Mouse (Mus musculus) forebrain, embryonic 16.5 days (tissue): ENCODE results near the gene Sarnp. TPM values are rescaled to one million over a fixed set of nuclear protein-coding genes. Genes with fewer than 3 reads are reported as not detected.

Experiments
- ATAC-seq: fragments of 200-750 bp; cut with Nextera tagmentation; 2 replicates; pipeline ENCODE4 v1.8.0; 2017; ENCODE audit warnings: mild to moderate bottlenecking, moderate library complexity
- H3K27ac ChIP-seq: fragments of 300-500 bp; sonication (generic); 2 replicates; pipeline ENCODE4 v1.5.1; 2014; ENCODE audit warnings: low read length, control low read depth
- H3K27me3 ChIP-seq: fragments of 300-500 bp; sonication (generic); replicated peaks from 2 replicates; pipeline ENCODE4 v1.6.1; 2014; ENCODE audit warnings: low read length; ENCODE audit not compliant: control insufficient read depth, insufficient read depth
- H3K36me3 ChIP-seq: fragments of 300-500 bp; sonication (generic); 2 replicates; pipeline ENCODE4 v1.6.1; 2014; ENCODE audit not compliant: control insufficient read depth, insufficient read depth
- H3K4me1 ChIP-seq: fragments of 300-500 bp; sonication (generic); replicated peaks from 2 replicates; pipeline ENCODE4 v1.6.1; 2014; ENCODE audit warnings: low read length; ENCODE audit not compliant: control insufficient read depth, insufficient read depth
- H3K4me2 ChIP-seq: fragments of 300-500 bp; sonication (generic); 2 replicates; pipeline ENCODE4 v1.6.1; 2014; ENCODE audit warnings: mild to moderate bottlenecking, low read length, control low read depth
- H3K4me3 ChIP-seq: fragments of 300-500 bp; sonication (generic); replicated peaks from 2 replicates; pipeline ENCODE4 v1.5.1; 2014; ENCODE audit warnings: mild to moderate bottlenecking, low read length, control low read depth
- H3K9ac ChIP-seq: fragments of 300-500 bp; sonication (generic); replicated peaks from 2 replicates; pipeline ENCODE4 v1.6.1; 2014; ENCODE audit warnings: low read depth, low read length, control low read depth
- H3K9me3 ChIP-seq: fragments of 300-500 bp; sonication (generic); 2 replicates; pipeline ENCODE4 v1.6.1; 2016; ENCODE audit warnings: low read length; ENCODE audit not compliant: control insufficient read depth
- WGBS: fragments of 180-500 bp; shearing (Covaris S2); extraction: QIAGEN DNeasy Blood & Tissue Kit; methylation state at CpG from one replicate; pipeline ENCODE4 v1.1.7; 2014; 5-methylcytosine and 5-hydroxymethylcytosine counted together
- polyA plus RNA-seq: library from polyadenylated mRNA; unstranded; fragments of >200 nt; fragmentation: Nextera tagmentation; extraction: Ambion mirVana; gene quantifications from 2 replicates; pipeline ENCODE4 v1.2.1, GENCODE M21; 2015

Gene Sarnp
- polyA plus RNA-seq, 1 experiment from 2014 or later, result 194 TPM

DNA sequence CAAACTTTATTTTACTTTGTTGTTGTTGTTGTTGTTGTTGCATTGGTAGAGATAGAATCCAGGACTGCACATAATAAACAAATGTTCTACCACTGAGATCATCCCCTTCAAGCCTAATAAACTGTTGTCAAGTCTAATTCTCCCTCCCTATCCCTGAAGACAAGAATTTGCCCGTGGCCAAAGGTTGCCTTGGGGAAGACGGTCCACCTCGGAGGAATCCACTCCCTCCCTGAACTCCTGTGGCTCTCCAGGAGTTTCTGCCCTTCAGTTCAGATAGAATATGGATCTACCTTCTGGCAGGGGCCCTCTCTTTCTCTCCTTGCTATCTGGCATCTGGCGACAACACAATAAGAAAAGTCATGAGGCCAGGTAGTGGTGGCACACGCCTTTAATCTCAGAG lies 87.7 kb downstream of the Sarnp start:
- Histone ChIP-seq H3K27me3 (no peaks in the 10 kb centered on the region), H3K4me2 (no peak overlapping the region), H3K4me1 (peaks cover 8% of the 10 kb centered on the region), H3K4me3 (no peak overlapping the region), H3K9ac (no peak overlapping the region), H3K36me3 (no peaks in the 10 kb centered on the region), H3K27ac (no peak overlapping the region), H3K9me3 (no peaks in the 10 kb centered on the region)
- WGBS, result 77% methylated on average over 5 of the region's 5 CpGs
- no peak for ATAC-seq

GRCm38 (mm10) chr10:128908778-128909448 lies 91.8 kb downstream of the Sarnp start:
- Histone ChIP-seq H3K4me1 (peaks cover 15% of the 10 kb centered on the region), H3K36me3 (no peaks in the 10 kb centered on the region), H3K27ac (no peak overlapping the region), H3K9me3 (no peaks in the 10 kb centered on the region), H3K4me3 (peak overlapping the region; percentile 75), H3K9ac (peak overlapping the region; percentile 84), H3K4me2 (peak overlapping the region; percentile 78), H3K27me3 (no peaks in the 10 kb centered on the region)
- no peak; the same call in 1 of the 2 replicates for ATAC-seq
- 61% methylated on average over 13 of the region's 13 CpGs for WGBS

DNA sequence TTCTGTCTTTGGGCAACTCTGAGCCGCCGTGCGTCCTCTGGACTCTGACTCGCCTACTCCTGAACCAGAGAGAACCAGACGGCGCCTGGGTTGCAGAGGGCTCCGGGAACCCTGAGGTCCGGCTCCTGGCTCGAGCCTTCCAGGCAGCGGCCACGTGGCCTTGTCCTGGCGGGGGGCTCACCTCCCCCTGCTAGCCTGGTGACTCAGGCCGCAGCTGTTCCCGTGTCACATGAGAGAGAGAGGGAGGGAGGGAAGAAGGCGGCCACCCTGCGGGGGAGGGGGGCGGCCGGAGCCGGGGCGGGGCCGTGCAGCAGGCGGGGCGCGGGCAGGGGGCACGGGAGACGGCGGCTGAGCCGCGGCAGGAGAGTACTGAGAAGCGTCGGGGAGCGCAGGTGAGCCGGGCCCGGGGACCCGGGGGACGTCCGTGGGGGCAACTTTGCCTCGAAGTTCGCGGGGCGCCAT lies 92.5 kb downstream of the Sarnp start:
- no peaks in the 10 kb centered on the region for H3K9me3 ChIP-seq
- H3K4me2 ChIP-seq, result peak overlapping the region; percentile 78
- no peaks in the 10 kb centered on the region for H3K27me3 ChIP-seq
- no peaks in the 10 kb centered on the region for H3K36me3 ChIP-seq
- peak overlapping the region; percentile 28; the same call in 1 of the 2 replicates for H3K27ac ChIP-seq
- H3K4me3 ChIP-seq, result peak overlapping the region; percentile 75
- peaks cover 15% of the 10 kb centered on the region for H3K4me1 ChIP-seq
- under 1% methylated on average over 39 of the region's 41 CpGs for WGBS
- peak; percentile 60 for ATAC-seq
- peak overlapping the region; percentile 84 for H3K9ac ChIP-seq

DNA sequence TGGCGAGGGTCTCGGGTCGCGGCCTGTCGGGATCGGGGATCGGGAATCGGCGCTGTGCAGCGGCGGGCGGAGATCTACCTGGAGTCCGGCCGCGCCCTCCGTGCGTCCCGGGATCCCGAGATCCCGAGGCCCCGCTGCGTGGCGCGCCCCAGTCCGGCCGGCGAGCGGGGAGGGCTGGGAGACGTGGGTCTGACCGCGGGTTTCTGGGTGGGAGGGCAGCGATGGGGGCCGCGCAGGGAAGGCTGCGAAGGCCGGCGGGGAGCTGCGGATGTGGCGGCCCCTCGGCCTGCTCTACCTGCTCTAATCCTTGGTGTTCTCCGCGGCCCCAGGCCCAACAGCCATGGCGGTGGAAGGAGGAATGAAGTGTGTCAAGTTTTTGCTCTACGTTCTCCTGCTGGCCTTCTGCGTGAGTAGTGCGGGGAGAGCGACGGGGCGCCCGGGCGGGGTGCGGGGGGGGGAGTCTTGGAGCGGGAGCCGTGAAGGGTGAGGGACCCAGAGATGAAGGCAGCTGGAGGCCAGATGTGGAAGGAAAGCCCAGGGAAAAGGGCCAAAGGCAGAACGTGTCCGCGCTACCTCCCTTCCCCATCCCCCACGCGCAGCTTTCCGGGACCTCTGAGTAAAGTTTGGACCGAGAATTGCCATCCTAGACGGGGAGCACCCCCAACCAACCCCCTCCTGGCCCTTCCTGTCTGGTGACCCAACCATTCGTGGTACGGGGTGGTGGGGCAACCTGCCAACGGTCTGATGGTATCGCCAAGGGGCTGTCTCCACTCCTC lies 93.1 kb downstream of the Sarnp start:
- ATAC-seq, result peak; percentile 25
- 1% methylated on average over 60 of the region's 66 CpGs for WGBS
- Histone ChIP-seq H3K4me3 (peak overlapping the region; percentile 75), H3K4me1 (peaks cover 15% of the 10 kb centered on the region), H3K4me2 (peak overlapping the region; percentile 78), H3K27ac (peak overlapping the region; percentile 28; the same call in 1 of the 2 replicates), H3K9ac (peak overlapping the region; percentile 84), H3K36me3 (no peaks in the 10 kb centered on the region), H3K9me3 (no peaks in the 10 kb centered on the region), H3K27me3 (no peaks in the 10 kb centered on the region)

DNA sequence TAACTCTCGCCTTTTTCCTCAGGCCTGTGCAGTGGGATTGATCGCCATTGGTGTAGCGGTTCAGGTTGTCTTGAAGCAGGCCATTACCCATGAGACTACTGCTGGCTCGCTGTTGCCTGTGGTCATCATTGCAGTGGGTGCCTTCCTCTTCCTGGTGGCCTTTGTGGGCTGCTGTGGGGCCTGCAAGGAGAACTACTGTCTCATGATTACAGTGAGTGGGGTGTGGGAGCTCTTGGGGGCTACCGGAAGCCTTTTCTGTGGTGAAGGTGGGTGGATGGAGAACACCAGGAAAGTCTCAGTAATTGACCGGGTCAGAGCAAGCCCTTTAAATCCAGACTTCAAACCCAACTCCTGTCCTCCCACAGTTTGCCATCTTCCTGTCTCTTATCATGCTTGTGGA lies 94.3 kb downstream of the Sarnp start:
- H3K27ac ChIP-seq, result no peak overlapping the region
- no peak overlapping the region for H3K4me3 ChIP-seq
- H3K27me3 ChIP-seq, result no peaks in the 10 kb centered on the region
- no peak for ATAC-seq
- H3K9ac ChIP-seq, result no peak overlapping the region
- no peaks in the 10 kb centered on the region for H3K9me3 ChIP-seq
- peaks cover 15% of the 10 kb centered on the region for H3K4me1 ChIP-seq
- no peaks in the 10 kb centered on the region for H3K36me3 ChIP-seq
- WGBS, result 92% methylated on average over 6 of the region's 6 CpGs
- H3K4me2 ChIP-seq, result no peak overlapping the region

DNA sequence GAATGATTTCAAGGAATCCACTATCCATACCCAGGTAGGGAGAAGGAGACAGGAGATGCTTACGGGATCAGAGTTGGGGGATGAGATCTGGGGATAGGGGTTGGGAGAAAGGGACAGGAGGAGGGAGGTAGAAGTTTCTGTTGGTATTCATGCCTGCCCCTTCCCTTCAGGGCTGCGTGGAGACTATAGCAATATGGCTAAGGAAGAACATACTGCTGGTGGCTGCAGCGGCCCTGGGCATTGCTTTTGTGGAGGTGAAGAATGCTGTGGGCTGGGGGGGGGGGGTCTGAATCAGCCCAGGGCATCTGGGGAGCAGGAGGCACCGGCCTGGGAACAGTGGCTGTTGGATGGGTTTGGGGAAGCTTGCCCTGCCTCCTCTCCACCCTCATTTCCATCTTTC lies 95.1 kb downstream of the Sarnp start:
- no peak overlapping the region for H3K4me3 ChIP-seq
- no peaks in the 10 kb centered on the region for H3K36me3 ChIP-seq
- ATAC-seq, result no peak
- no peaks in the 10 kb centered on the region for H3K27me3 ChIP-seq
- H3K27ac ChIP-seq, result no peak overlapping the region
- H3K4me1 ChIP-seq, result peaks cover 15% of the 10 kb centered on the region
- H3K9ac ChIP-seq, result no peak overlapping the region
- no peak overlapping the region for H3K4me2 ChIP-seq
- WGBS, result 77% methylated on average over 4 of the region's 4 CpGs
- no peaks in the 10 kb centered on the region for H3K9me3 ChIP-seq

DNA sequence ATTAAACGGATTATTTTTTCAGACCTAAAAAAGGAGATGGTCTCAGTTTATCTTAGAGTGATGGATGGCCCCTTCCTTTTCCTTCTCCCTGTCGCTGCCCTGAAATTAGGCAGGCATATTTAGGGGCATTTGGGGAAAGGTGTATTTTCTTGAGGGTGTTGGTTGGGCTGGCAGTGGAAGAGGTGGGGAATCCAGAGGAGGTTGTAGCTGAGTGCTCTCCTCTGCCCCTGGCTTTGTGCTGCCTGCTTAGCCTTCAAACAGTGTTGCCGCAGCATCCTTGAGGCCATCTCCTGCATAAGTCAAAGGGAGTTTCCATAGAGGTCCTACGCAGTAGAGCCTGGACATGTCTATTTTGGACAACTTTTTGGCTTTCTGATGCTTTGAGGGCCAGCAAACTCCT lies 95.7 kb downstream of the Sarnp start:
- Histone ChIP-seq H3K9ac (no peak overlapping the region), H3K27me3 (no peaks in the 10 kb centered on the region), H3K4me3 (no peak overlapping the region), H3K9me3 (no peaks in the 10 kb centered on the region), H3K27ac (no peak overlapping the region), H3K4me2 (no peak overlapping the region), H3K4me1 (peaks cover 15% of the 10 kb centered on the region), H3K36me3 (no peaks in the 10 kb centered on the region)
- 82% methylated on average over 4 of the region's 4 CpGs for WGBS
- no peak for ATAC-seq

DNA sequence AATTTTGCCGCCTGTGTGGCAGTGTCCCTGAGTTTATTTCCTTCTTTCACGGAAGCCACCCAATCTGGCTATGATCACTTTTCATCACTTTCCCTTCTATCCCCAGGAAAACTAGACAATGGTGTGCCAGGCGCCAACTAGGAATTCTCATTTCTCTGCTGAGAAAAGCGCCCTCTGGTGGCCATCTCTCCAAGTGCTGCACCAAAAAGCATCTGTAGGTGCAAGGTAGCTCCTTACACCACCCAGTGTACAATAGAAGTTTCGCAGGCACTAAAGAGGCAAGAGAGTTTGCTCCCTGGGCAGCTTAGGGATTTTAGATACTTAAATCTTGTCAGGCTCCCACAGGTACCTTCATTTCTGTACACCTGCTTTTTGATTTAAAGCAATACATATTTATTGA lies 96.1 kb downstream of the Sarnp start:
- H3K9ac ChIP-seq, result no peak overlapping the region
- no peak overlapping the region for H3K4me3 ChIP-seq
- H3K27me3 ChIP-seq, result no peaks in the 10 kb centered on the region
- WGBS, result 5% methylated on average over 5 of the region's 5 CpGs
- H3K4me2 ChIP-seq, result no peak overlapping the region
- H3K36me3 ChIP-seq, result no peaks in the 10 kb centered on the region
- no peak overlapping the region for H3K27ac ChIP-seq
- ATAC-seq, result peak; percentile 49
- peaks cover 15% of the 10 kb centered on the region for H3K4me1 ChIP-seq
- H3K9me3 ChIP-seq, result no peaks in the 10 kb centered on the region

DNA sequence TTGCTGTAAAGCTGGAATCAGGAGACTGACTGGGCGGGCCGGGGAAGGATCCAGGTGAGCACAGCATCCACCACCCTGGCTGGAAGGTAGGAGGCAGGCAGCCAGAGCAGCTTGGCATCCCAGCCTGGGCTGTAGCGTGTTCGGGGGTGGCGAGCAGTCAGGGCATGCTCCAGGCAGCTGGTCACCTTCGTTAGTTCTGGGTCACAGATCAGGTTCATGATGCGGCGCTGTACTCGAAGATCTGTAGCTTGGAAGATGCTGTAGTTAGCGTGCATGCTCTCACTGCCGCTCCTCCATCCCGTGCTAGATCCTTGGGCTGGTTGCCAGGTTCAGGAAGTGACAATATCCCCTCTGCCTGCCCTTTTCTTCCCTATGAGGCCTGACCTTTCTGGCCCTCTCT lies 96.6 kb downstream of the Sarnp start:
- Histone ChIP-seq H3K27ac (no peak overlapping the region), H3K4me3 (no peak overlapping the region), H3K27me3 (no peaks in the 10 kb centered on the region), H3K4me2 (no peak overlapping the region), H3K4me1 (peaks cover 15% of the 10 kb centered on the region), H3K9ac (no peak overlapping the region), H3K9me3 (no peaks in the 10 kb centered on the region), H3K36me3 (no peaks in the 10 kb centered on the region)
- WGBS, result 80% methylated on average over 12 of the region's 12 CpGs
- ATAC-seq, result no peak
